Mouse (Mus musculus): ENCODE results near the gene Tmem255a.

Gene Tmem255a

GRCm38 (mm10) chrX:38165315-38165714, 86.9 kb downstream of the Tmem255a start:
- no peak for DNase-seq

- DNase-seq = no peak
Measured at GRCm38 (mm10) chrX:38159097-38159496, 93.1 kb downstream of the Tmem255a start.
